Mouse (Mus musculus) forebrain, embryonic 16.5 days (tissue): Measurements from ENCODE around the gene Chil1. TPM values are rescaled to one million over a fixed set of nuclear protein-coding genes. Genes with fewer than 3 reads are reported as not detected.

Experiments used
- ATAC-seq: fragments of 200-750 bp; cut with Nextera tagmentation; 2 replicates; pipeline ENCODE4 v1.8.0; 2017; ENCODE audit warnings: mild to moderate bottlenecking, moderate library complexity
- H3K27ac ChIP-seq: fragments of 300-500 bp; sonication (generic); 2 replicates; pipeline ENCODE4 v1.5.1; 2014; ENCODE audit warnings: low read length, control low read depth
- H3K27me3 ChIP-seq: fragments of 300-500 bp; sonication (generic); replicated peaks from 2 replicates; pipeline ENCODE4 v1.6.1; 2014; ENCODE audit warnings: low read length; ENCODE audit not compliant: control insufficient read depth, insufficient read depth
- H3K36me3 ChIP-seq: fragments of 300-500 bp; sonication (generic); 2 replicates; pipeline ENCODE4 v1.6.1; 2014; ENCODE audit not compliant: control insufficient read depth, insufficient read depth
- H3K4me1 ChIP-seq: fragments of 300-500 bp; sonication (generic); replicated peaks from 2 replicates; pipeline ENCODE4 v1.6.1; 2014; ENCODE audit warnings: low read length; ENCODE audit not compliant: control insufficient read depth, insufficient read depth
- H3K4me2 ChIP-seq: fragments of 300-500 bp; sonication (generic); 2 replicates; pipeline ENCODE4 v1.6.1; 2014; ENCODE audit warnings: mild to moderate bottlenecking, low read length, control low read depth
- H3K4me3 ChIP-seq: fragments of 300-500 bp; sonication (generic); replicated peaks from 2 replicates; pipeline ENCODE4 v1.5.1; 2014; ENCODE audit warnings: mild to moderate bottlenecking, low read length, control low read depth
- H3K9ac ChIP-seq: fragments of 300-500 bp; sonication (generic); replicated peaks from 2 replicates; pipeline ENCODE4 v1.6.1; 2014; ENCODE audit warnings: low read depth, low read length, control low read depth
- H3K9me3 ChIP-seq: fragments of 300-500 bp; sonication (generic); 2 replicates; pipeline ENCODE4 v1.6.1; 2016; ENCODE audit warnings: low read length; ENCODE audit not compliant: control insufficient read depth
- WGBS: fragments of 180-500 bp; shearing (Covaris S2); extraction: QIAGEN DNeasy Blood & Tissue Kit; methylation state at CpG from one replicate; pipeline ENCODE4 v1.1.7; 2014; 5-methylcytosine and 5-hydroxymethylcytosine counted together
- polyA plus RNA-seq: library from polyadenylated mRNA; unstranded; fragments of >200 nt; fragmentation: Nextera tagmentation; extraction: Ambion mirVana; gene quantifications from 2 replicates; pipeline ENCODE4 v1.2.1, GENCODE M21; 2015

Gene Chil1
- 1.9 and 2.1 TPM in 2 replicates for polyA plus RNA-seq

DNA sequence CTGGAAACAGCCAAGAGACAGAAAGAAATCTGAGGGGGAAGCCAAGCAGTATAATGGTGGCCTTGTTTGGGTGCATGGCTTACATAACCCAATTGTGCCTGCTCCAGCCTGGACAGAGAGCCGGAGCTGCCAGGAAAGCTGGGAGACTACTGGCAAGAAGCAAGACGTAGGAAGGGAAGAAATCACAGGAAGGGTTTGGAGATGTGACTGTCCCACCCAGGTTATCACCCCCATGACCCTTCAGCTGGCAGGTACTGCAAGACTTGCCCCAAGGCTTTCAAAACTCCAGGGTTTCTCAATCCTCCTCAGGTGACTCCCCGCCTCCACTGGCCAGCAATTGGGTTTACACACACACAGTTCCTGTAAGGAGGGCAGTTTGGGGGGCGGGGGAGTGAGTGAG lies at the start of gene Chil1:
TSS of gene Chil1 (plus strand) at position 152 of the 400 bp plus-strand sequence.
- Histone ChIP-seq H3K9ac (no peak within 1 kb of the TSS), H3K27ac (no peak within 1 kb of the TSS), H3K36me3 (no peaks in the 10 kb centered on the region), H3K4me1 (0 out of 2 replicates have a peak, but pooled peaks cover 2% of the 10 kb centered on the region), H3K27me3 (no peaks in the 10 kb centered on the region), H3K4me2 (no peak within 1 kb of the TSS), H3K9me3 (no peaks in the 10 kb centered on the region), H3K4me3 (no peak within 1 kb of the TSS)
- 43% methylated on average over 4 of the region's 4 CpGs for WGBS
- peak; percentile 49 for ATAC-seq

DNA sequence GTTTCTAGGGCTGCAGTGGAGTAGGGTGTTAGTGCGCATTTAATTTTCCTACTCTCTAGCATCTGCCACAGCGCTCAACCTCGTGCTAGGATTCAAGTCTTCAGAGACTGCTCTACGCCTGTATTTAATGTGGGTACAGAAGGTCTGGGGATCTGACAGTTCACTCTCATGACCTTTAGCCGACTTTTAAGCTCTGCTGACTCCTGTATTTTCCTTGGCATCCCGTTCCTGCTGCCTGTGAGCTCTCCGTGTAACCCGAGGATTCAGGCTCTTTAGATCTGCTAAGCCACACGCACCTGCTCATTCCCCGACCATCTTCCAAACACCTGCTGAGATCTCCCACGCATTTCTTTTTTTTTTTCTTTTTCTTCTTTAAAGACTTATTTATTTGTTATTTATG lies 48.7 kb upstream of the Chil1 start:
- WGBS: 64% methylated on average over 11 of the region's 11 CpGs
- ATAC-seq: no peak
- H3K4me1 ChIP-seq: no peaks in the 10 kb centered on the region

DNA sequence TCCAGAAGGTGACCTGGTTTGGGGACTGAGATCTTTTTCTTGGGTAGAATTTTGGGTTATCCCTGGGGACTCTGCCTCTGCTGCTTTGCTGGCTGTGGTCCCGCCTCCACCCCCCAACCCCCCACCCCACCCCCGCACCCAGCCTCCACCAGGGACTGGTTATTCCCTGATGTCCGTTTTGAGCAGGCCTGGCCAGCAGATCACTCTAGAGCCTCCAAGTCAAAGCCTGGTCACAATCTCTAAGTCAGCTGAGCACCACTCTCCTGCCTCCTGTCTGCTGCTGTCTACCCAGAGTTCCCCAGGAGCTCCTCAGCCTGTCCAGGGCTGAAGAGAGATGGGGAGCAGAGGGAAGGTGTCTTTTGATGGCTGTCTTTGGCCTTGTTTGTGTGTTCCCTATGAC lies 45.6 kb upstream of the Chil1 start:
- Histone ChIP-seq H3K9ac (no peak overlapping the region), H3K9me3 (no peaks in the 10 kb centered on the region), H3K4me1 (no peaks in the 10 kb centered on the region), H3K4me2 (no peak overlapping the region), H3K4me3 (no peak overlapping the region), H3K27me3 (no peaks in the 10 kb centered on the region), H3K36me3 (no peaks in the 10 kb centered on the region), H3K27ac (no peak overlapping the region)
- ATAC-seq: no peak
- WGBS: 63% methylated on average over 3 of the region's 3 CpGs

More for the DNA sequence above, 48.7 kb upstream of the Chil1 start:
- H3K36me3 ChIP-seq: no peaks in the 10 kb centered on the region
- no peak overlapping the region for H3K4me3 ChIP-seq
- no peak overlapping the region for H3K9ac ChIP-seq
- no peak overlapping the region for H3K4me2 ChIP-seq
- no peak overlapping the region for H3K27ac ChIP-seq
- no peaks in the 10 kb centered on the region for H3K27me3 ChIP-seq
- H3K9me3 ChIP-seq: no peaks in the 10 kb centered on the region

DNA sequence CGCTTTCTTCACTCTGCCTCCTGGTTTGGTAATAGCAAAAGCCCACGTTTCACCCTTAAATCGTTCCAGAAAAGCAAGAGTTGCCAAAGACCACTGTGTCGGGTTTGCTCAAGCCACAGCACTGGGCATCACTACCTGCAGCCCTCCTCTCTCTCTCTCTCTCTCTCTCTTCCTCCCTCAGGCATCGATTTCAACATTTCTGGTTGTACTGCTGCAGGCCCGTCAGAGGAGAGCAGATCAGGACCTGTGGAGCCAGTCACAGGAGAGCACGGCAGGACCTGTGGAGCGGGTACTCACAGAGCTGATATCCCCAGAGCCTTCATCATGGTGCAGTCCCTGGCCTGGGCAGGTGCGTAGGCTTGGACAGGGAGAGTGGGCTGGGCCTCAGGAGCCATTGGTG lies 43.6 kb upstream of the Chil1 start:
- Histone ChIP-seq H3K4me1 (peaks cover 8% of the 10 kb centered on the region), H3K27ac (no peak overlapping the region), H3K4me3 (no peak overlapping the region), H3K36me3 (no peaks in the 10 kb centered on the region), H3K9ac (no peak overlapping the region), H3K9me3 (no peaks in the 10 kb centered on the region), H3K27me3 (no peaks in the 10 kb centered on the region), H3K4me2 (no peak overlapping the region)
- no peak for ATAC-seq
- 89% methylated on average over 9 of the region's 9 CpGs for WGBS

DNA sequence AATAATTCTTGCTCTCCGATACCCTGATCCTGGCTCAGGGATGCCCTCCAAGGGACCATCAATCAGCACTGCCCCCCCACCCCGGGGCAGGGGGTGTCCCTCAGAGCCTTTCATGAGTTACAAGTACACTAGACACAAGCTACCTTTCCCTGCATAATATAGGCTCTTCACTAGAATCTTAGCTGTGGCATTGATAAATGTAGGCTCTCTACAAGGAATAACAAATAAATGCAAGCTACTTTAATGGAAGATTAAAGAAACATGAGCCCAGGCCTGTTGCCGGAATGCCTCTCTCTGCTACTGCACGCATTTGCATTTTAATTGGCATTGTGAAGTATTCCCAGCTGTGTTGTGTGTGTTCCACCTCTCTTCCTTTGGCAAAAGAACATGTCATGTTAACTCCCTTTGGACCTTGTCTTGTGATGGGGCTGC lies 39.6 kb upstream of the Chil1 start:
- Histone ChIP-seq H3K4me1 (peaks cover 8% of the 10 kb centered on the region), H3K4me2 (no peak overlapping the region), H3K27me3 (no peaks in the 10 kb centered on the region), H3K9me3 (no peaks in the 10 kb centered on the region), H3K27ac (no peak overlapping the region), H3K9ac (no peak overlapping the region), H3K4me3 (no peak overlapping the region), H3K36me3 (no peaks in the 10 kb centered on the region)
- 27% methylated on average over 4 of the region's 4 CpGs for WGBS
- ATAC-seq: peak; percentile 47; the same call in 1 of the 2 replicates

DNA sequence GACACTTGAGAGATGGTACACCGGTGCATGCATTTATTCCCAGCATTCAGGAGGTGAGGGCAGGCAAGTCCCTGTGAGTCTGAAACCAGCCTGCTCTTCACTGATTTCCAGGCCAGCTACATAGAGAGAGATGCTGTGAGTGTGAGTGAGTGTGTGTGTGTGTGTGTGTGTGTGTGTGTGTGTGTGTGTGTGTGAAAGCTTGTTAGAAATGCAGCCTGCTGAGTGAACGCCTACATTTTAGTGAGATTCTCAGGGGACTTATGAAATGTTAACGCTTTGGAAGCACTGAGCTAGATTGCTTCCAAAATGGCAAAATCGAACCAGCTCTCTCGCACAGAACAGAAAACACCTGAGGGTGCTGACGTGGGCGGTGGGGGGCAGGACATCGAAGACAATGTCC lies 35.9 kb upstream of the Chil1 start:
- Histone ChIP-seq H3K36me3 (no peaks in the 10 kb centered on the region), H3K4me1 (peaks cover 8% of the 10 kb centered on the region), H3K4me2 (no peak overlapping the region), H3K27me3 (no peaks in the 10 kb centered on the region), H3K27ac (no peak overlapping the region), H3K4me3 (no peak overlapping the region), H3K9ac (no peak overlapping the region), H3K9me3 (no peaks in the 10 kb centered on the region)
- WGBS: 78% methylated on average over 8 of the region's 8 CpGs
- no peak; the same call in 1 of the 2 replicates for ATAC-seq

DNA sequence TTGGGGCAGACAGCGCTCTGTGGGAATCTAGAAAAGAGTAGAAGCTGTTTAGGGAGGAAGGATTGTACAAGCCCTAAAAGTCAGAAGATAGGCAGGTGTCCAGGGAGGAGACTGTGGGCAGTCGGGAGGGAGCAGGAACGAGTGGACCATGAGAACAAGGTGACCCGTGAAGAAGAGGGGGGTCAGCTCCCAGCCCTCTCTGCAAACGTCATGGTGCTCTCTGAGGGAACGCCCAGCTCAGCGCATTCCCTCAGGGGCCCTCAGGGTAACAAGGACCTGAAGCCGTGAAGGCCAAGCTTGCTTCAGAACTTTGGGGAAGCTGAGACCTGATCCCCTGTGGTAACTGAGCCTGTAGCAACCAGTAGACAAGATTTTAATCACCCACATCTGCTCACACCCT lies 31.9 kb upstream of the Chil1 start:
- Histone ChIP-seq H3K27ac (no peak overlapping the region), H3K9ac (no peak overlapping the region), H3K4me1 (no peaks in the 10 kb centered on the region), H3K27me3 (no peaks in the 10 kb centered on the region), H3K36me3 (no peaks in the 10 kb centered on the region), H3K9me3 (no peaks in the 10 kb centered on the region; the same call in 1 of the 2 replicates), H3K4me3 (no peak overlapping the region), H3K4me2 (no peak overlapping the region)
- ATAC-seq: no peak
- WGBS: 68% methylated on average over 8 of the region's 8 CpGs

DNA sequence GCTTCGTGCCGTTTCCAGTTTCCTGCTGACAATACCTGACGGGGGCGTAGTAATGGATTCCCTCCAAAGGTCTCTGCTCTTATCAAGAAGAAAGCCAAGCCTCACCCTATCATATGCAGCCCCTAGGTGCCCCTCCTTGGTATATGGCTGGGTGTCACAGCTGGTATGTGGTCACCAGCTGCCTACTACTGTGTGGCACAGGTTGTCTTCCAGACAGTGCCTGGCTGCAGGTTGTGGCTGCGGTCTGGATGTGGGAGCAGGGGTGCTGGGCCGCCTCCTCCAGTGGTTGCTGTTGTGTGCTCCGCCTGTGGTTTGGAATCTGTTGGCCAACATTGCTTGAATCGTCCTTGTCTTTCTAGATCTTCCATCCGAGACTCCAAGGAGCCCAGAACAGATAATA lies 31.2 kb upstream of the Chil1 start:
- no peak overlapping the region for H3K27ac ChIP-seq
- H3K27me3 ChIP-seq: no peaks in the 10 kb centered on the region
- H3K36me3 ChIP-seq: no peaks in the 10 kb centered on the region
- WGBS: 95% methylated on average over 9 of the region's 9 CpGs
- no peaks in the 10 kb centered on the region; the same call in 1 of the 2 replicates for H3K9me3 ChIP-seq
- H3K4me3 ChIP-seq: no peak overlapping the region
- ATAC-seq: no peak
- no peak overlapping the region for H3K9ac ChIP-seq
- no peaks in the 10 kb centered on the region for H3K4me1 ChIP-seq
- no peak overlapping the region for H3K4me2 ChIP-seq

DNA sequence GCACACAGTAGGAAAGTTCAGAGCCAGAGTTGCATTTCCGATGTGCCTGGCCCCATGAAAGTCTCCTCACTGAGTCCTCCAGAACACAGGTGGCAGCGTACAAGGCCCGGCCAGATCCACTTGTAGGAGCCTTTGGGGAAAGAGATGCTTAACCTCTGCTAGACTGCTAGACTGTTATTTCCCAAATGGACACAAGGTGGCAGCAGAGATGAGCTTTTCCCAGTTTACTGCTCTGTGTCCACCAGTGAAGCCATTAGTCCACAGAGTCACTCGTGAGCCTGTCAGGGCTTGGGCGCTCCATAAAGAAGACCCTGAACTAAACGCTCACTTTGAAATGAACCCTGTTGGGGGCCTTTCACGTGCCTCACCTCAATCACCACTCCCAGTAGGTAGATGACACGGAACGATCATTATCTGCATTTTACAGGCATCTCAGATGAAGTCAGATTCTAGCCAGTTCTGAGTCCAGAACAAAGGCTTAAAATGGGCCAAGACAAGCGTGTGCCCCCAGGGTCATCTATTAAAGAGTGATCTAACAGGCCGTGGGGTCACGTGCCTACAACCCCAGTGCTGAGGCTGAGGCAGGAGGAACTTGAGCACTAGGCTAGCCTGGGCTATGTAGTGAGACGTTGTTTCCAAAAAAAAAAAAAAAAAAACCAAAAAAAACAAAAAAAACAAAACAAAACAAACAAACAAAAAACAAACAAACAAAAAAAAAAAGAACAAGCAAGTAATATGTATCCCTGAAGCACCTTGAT lies 30.1 kb upstream of the Chil1 start:
- ATAC-seq: peak; percentile 80
- no peak overlapping the region for H3K4me3 ChIP-seq
- no peak overlapping the region for H3K4me2 ChIP-seq
- H3K4me1 ChIP-seq: no peaks in the 10 kb centered on the region
- no peaks in the 10 kb centered on the region for H3K27me3 ChIP-seq
- H3K36me3 ChIP-seq: no peaks in the 10 kb centered on the region
- WGBS: 30% methylated on average over 13 of the region's 13 CpGs
- H3K9ac ChIP-seq: no peak overlapping the region
- H3K27ac ChIP-seq: no peak overlapping the region
- no peaks in the 10 kb centered on the region; the same call in 1 of the 2 replicates for H3K9me3 ChIP-seq
